Mouse (Mus musculus) ES-CJ7 (cell line): ENCODE results near the gene Ankrd52.

Experiments
- DNase-seq: peaks from one replicate; pipeline ENCODE4 v3.0.0; 2011; ENCODE audit warnings: low read depth, low spot score

Ankrd52 gene

DNA sequence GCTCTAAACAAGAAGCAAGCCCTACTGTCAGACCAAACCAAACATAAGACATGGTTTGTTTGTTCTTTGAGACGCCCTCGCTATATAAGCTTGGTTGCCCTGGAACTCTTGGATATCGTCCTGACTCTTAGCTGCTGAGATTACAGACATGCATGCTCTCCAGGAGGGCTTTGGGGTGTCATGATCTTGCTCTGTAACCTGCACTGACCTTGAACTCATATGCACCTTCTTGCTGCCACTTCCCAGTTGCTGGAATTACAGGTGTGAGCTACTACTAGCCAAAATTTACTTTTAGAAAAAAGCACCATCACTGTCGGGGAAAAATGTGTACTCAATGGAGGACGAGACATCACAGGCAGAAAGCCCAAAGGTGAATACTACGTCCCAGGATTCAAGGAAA is 7.3 kb upstream of the Ankrd52 start:
- peak; percentile 36 for DNase-seq

DNA sequence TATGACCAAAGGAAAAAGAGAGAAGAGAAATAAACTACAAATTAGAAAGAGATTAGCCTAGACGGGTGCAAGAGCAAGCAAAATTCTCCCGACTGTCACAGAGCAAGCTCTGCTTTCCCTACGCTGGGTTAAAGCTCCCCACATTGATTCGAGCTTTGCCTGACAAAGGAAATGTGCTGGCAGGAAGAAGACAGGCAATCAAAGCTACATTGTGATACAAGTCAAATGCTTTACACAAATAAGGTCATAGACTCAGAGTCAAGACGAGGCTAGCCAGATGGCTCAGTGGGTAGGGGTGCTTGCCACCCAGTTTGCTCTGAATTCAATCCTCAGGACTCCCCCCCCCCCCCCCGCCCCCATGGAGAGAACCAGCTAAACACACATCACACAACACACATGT is 6.9 kb upstream of the Ankrd52 start:
- DNase-seq, result peak; percentile 84

DNA sequence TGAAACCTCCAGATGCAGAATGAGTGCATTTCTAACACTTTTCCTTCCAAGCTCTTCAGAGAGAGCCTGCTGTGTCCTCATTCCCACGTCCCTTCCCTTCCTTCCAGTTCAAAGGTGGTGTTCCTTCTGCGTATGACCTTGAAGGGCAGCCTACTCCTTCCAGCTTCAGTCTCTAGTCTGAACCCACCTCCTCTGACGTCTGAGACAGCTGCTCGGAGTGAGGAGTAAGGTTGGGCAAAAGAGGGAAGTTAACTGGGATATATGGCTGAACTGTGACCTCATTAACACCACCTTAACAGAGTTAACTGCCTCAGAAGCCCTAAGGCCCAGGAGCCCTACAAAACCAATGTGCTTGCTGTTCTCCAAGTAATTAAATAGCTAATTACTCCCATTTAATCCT is 6.3 kb upstream of the Ankrd52 start:
- DNase-seq, result peak; percentile 81

GRCm38 (mm10) chr10:128372142-128372541 is 4.8 kb upstream of the Ankrd52 start:
- DNase-seq, result no peak

GRCm38 (mm10) chr10:128372989-128373748 is 3.7 kb upstream of the Ankrd52 start:
- DNase-seq, result peak; percentile 70

DNA sequence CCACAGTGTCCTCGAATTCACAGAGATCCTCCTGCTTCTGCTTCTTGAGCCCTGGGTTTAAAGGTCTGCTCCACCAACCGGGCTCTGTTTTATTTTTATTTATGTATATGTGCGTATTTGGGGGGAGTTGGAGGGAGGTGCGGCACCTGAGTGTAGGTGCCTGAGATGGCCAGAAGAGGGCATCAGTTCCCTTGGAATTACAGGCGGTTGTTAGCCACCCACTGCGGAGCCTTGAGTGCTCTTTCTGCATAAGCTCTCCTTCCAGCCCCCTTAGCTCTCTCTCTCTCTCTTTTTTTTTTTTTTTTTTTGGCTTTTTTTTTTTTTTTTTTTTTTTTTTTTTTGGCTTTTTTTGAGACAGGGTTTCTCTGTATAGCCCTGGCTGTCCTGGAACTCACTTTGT is 2.5 kb upstream of the Ankrd52 start:
- DNase-seq, result peak; percentile 85

GRCm38 (mm10) chr10:128376099-128376454 is 838 bp upstream of the Ankrd52 start:
- no peak for DNase-seq

DNA sequence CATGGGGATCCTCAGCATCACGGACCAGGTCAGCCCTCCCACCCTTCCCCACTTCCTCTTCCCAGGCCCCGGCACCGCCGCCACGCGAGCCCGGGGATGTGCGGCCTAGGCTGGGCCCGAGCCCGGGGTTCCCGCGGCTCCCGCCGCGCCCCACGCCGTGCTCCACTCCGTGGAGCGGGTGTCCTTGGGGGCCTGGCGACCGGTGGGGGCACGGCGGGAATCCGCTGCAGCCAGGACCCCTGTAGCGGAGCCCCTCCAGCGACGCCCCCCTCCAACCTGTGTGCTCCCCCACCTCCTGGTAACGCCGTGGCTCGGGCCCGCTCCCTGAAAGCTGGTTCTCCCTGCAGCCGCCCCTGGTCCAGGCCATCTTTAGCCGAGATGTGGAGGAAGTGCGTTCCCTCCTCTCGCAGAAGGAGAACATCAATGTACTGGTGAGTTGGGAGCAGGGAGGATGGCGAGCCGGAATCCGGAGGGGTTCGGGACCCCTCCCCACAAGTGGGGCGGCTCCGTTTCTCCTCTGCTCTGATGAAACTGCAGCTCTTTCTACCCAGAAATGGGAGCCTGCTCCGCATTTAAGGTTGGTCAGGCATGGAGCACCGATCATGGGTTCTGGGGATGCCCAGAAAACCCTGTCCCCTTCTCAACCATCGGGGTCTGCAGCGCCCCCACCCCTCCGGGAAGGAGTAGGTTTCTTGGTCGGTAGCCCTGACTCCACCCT is 466 bp downstream of the Ankrd52 start:
- peak; percentile 40 for DNase-seq

- DNase-seq, result no peak
Observed at GRCm38 (mm10) chr10:128377940-128378448, 1.1 kb downstream of the Ankrd52 start.

DNA sequence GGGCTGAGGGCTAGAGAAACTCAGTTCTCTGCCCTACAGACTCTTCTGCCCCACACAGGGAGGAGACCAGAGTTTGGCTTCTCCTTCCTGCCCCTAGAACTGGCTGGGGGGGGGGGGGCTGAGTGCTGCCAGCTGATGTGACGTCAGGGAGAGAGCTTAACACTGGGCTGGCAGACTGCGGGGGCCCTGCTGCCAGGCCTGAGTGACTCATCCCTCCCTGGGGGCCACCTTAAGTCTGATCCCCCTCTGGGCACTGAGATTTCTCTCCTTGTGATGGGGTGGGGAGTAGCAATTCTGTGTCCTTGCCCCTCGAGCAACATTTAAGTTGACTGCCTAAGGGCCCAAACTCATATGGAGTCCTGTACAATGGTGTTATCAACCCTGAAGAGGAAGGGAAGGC is 1.5 kb downstream of the Ankrd52 start:
- no peak for DNase-seq

DNA sequence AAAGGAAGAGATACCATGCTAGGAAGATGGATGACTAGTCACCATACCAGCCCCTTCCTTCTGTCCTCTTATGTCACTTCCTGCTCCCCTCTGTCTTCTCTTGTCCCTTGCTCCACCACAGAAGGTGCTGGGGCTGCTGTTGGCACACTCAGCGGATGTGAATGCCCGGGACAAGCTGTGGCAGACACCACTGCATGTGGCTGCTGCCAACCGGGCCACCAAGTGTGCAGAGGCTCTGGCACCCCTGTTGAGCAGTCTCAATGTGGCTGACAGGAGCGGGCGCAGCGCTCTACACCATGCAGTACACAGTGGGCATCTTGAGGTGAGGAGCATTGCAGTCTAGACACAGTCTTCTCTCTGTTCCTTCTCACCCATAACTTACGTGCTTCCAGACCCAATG is 2.3 kb downstream of the Ankrd52 start:
- no peak for DNase-seq

DNA sequence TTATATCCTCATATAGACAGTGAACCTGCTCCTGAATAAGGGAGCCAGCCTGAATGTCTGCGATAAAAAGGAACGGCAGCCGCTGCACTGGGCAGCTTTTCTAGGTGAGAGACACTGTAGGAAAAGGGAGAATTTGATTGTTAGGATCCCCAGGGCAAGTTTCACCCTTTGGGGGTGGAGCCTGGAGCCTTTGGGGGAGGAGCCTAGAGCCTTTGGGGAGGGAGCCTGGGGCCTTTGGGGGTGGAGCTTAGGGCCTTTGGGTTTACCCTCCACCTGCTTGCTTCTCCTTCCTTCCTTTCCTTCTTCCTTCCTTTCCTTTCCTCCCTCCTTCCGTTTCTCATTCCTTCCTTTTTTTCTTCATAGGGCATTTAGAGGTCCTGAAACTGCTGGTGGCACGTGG is 3.6 kb downstream of the Ankrd52 start:
- peak; percentile 44 for DNase-seq

DNA sequence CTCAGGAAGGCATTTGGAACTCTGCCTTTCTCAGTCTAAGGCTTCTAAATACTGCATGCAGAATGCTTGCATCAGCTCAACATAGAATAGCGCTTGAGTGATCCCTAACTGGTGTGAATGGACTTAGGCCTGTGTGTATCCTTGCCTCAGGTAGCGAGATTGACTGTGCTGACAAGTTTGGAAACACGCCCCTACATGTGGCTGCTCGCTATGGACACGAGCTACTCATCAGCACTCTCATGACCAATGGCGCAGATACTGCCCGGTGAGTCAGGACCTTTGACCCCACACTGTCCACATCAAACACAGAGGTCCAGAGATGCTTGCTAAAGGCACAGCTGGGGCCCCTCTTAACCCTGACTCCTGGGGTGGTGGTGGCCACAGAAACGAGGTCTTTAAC is 5.6 kb downstream of the Ankrd52 start:
- no peak for DNase-seq

DNA sequence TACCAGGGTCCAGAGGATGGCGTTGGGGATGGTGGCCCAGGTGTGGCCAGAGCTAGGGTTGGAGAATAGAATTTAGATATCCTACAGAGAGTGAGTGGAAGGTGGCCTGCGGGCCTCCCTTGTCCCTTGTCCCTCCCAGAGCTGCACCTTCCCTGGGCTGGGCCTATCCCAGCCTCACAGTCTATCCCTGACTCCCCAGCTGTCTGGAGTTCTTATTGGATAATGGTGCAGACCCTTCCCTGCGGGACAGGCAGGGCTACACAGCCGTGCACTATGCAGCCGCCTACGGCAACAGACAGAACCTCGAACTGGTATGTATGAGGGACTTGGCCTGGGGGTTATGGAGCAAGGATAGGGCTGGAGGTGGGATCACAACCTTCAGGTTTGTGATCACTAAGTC is 9.0 kb downstream of the Ankrd52 start:
- no peak for DNase-seq

- no peak for DNase-seq
Observed at GRCm38 (mm10) chr10:128388941-128389340, 12.0 kb downstream of the Ankrd52 start.

DNA sequence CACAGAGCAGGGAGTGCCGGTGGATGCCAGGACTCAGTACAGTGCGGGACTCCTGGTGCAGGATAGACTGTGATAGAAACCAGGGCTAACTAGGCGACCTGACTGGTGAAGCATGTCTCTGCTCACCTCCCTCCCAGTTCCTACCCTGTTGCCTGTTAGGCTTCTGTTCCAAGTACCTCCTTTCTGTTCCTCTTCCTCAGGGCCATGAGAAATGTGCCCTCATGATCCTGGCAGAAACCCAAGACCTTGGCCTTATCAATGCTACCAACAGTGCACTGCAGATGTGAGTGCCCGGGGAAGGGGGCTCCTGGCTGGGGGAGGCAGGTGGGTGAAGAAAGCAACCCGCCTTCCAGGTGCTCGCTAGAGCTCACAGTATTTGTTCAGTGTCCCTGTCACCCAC is 12.7 kb downstream of the Ankrd52 start:
- no peak for DNase-seq

DNA sequence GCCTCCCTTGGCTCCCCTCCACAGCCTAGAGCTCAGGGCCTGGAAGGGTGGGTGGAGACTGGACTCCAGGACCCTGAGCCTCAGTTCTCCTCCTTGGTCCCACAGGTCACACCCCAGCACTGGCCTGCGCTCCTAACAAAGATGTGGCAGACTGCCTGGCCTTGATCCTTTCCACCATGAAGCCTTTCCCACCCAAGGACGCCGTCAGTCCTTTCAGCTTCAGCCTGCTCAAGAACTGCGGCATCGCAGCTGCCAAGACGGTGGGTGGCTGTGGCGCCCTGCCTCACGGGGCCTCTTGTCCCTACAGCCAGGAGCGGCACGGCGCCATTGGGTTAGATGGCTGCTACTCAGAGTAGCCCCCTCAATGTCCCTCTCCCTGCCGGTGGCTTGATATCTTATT is 13.5 kb downstream of the Ankrd52 start:
- no peak for DNase-seq

- DNase-seq, result no peak
Observed at GRCm38 (mm10) chr10:128391850-128392249, 14.9 kb downstream of the Ankrd52 start.

DNA sequence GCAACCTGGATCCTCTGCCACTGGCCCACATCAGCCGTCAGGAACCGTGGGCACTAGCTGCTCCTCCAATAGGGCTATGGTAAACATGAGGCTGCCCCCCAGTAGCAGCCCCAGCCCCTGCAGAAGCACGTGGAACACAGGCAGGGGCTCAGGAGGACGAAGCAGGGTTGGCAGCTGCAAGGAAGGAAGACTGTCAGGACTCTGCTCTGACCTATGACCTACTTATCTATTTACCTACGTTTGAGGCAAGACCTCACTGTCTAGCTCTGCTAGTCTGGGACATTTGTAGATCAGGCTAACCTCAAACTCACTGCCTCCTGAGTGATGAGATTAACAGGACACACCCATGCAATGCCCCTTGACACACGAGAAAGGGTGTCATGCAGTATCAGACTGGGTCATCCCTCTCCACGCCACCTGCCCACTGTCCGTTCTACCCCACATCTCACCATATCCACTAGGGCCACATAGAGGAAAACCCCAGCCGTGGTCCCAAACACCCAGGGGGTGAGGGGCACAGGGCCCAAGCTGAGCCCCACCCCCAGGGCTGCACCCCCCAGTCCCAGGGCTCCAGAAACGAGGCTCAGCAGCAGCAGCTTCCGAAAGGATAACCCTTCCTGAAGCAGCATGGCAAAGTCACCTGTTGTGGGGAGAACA is 19.2 kb downstream of the Ankrd52 start:
- DNase-seq, result no peak

GRCm38 (mm10) chr10:128396716-128397264 is 19.9 kb downstream of the Ankrd52 start:
- no peak for DNase-seq

GRCm38 (mm10) chr10:128397466-128397865 is 20.6 kb downstream of the Ankrd52 start:
- DNase-seq, result no peak

GRCm38 (mm10) chr10:128400338-128400737 is 23.4 kb downstream of the Ankrd52 start:
- DNase-seq, result no peak
